Mouse (Mus musculus) left cerebral cortex, postnatal 10 days (tissue): ENCODE measurements at regions not wholly inside any gene's neighbourhood (a gene's known extent, or its start where the extent isn't known, plus 50 kb on each side); places are given as distances from the start of the nearest gene placed in this dataset.

Experiments
- DNase-seq, 2 experiments: peaks; one replicate each; pipeline ENCODE4 v3.0.0; 2021 to 2022; ENCODE audit warnings: low spot score in 2 of 2, mixed read lengths in 1 of 2; ENCODE audit errors: extremely low spot score in 1 of 2
- intact Hi-C: fragments of 180-260 bp; cut with DNase I; formaldehyde crosslinking; loops from one replicate; pipeline ENCODE4 v1.15.1; 2025

- intact Hi-C loops: no loop called here
- DNase-seq: no peak
These were observed 100.1 kb upstream of the Bod1 start for GRCm38 (mm10) chr11:31771491-31772439.

- intact Hi-C loops: no loop called here
- DNase-seq: no peak
These were observed 94.5 kb upstream of the Cpeb4 start for GRCm38 (mm10) chr11:31777531-31777930.

- intact Hi-C loops: no loop called here
- no peak for DNase-seq
These were observed 93.2 kb upstream of the Cpeb4 start for GRCm38 (mm10) chr11:31778766-31779165.

GRCm38 (mm10) chr11:31779267-31779666, 92.7 kb upstream of the Cpeb4 start:
- intact Hi-C loops: no loop called here
- no peak for DNase-seq

GRCm38 (mm10) chr11:31780969-31781368, 91.0 kb upstream of the Cpeb4 start:
- no peak for DNase-seq
- intact Hi-C loops: no loop called here

GRCm38 (mm10) chr11:31781605-31782004, 90.4 kb upstream of the Cpeb4 start:
- DNase-seq: no peak
- intact Hi-C loops: no loop called here

GRCm38 (mm10) chr11:31783506-31784063, 88.4 kb upstream of the Cpeb4 start:
- intact Hi-C loops: no loop called here
- DNase-seq: no peak

GRCm38 (mm10) chr11:31784332-31784901, 87.6 kb upstream of the Cpeb4 start:
- DNase-seq: no peak
- intact Hi-C loops: no loop called here

GRCm38 (mm10) chr11:31785160-31785559, 86.9 kb upstream of the Cpeb4 start:
- intact Hi-C loops: no loop called here
- no peak for DNase-seq

GRCm38 (mm10) chr11:31787376-31787775, 84.6 kb upstream of the Cpeb4 start:
- intact Hi-C loops: no loop called here
- DNase-seq: no peak

- DNase-seq: no peak
- intact Hi-C loops: no loop called here
These were observed 83.9 kb upstream of the Cpeb4 start for GRCm38 (mm10) chr11:31787917-31788703.

- intact Hi-C loops: no loop called here
- DNase-seq: no peak
These were observed 82.0 kb upstream of the Cpeb4 start for GRCm38 (mm10) chr11:31789967-31790366.

GRCm38 (mm10) chr11:31791264-31791663, 80.7 kb upstream of the Cpeb4 start:
- intact Hi-C loops: no loop called here
- DNase-seq: no peak

- intact Hi-C loops: no loop called here
- no peak for DNase-seq
These were observed 76.9 kb upstream of the Cpeb4 start for GRCm38 (mm10) chr11:31795084-31795483.

- intact Hi-C loops: no loop called here
- DNase-seq: no peak
These were observed 75.8 kb upstream of the Cpeb4 start for GRCm38 (mm10) chr11:31796245-31796644.

- intact Hi-C loops: no loop called here
- no peak for DNase-seq
These were observed 70.4 kb upstream of the Cpeb4 start for GRCm38 (mm10) chr11:31801575-31801974.

GRCm38 (mm10) chr11:31803319-31803891, 68.6 kb upstream of the Cpeb4 start:
- DNase-seq: no peak
- intact Hi-C loops: no loop called here

GRCm38 (mm10) chr11:31804518-31804917, 67.5 kb upstream of the Cpeb4 start:
- no peak for DNase-seq
- intact Hi-C loops: no loop called here
